ENCODE assay signal across 25 mouse cellular contexts in the genomic region with DNA sequence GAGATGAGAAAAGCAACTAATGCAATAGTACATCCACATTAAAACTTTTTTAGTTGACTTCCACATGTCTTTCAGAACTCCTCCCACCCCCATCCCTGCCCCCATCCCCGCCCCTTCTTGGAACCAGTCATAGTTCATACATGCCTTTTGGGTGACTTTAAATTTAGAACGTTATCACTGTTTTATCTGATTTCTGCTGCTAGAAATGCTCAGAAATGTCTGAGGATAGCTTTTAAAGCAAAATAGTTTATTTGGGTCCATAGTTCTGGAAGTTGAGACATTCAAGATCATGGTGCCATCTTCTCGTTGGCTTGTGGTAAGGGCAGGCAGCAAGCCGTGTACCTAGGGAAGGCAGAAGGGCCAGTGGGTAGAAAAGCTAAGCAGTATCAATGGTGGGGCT.
"Had no signal": no experiment of that assay in that cellular context is flagged by ENCODE, and none has a peak within 500 bp of the region (broad histone marks: within the 10 kb centered on the region; RNA-seq: fewer than 3 reads in every experiment).

No protein-coding gene starts in this region.

- H3K4me1 ChIP-seq: embryonic facial prominence, embryonic 12.5 days; embryonic facial prominence, embryonic 13.5 days; embryonic facial prominence, embryonic 15.5 days; forebrain, embryonic 10.5 days; forebrain, embryonic 12.5 days; forebrain, embryonic 13.5 days; forebrain, embryonic 15.5 days; heart, embryonic 10.5 days had no signal

- H3K9me3 ChIP-seq: embryonic facial prominence, embryonic 12.5 days; embryonic facial prominence, embryonic 13.5 days; embryonic facial prominence, embryonic 15.5 days; forebrain, embryonic 10.5 days; forebrain, embryonic 12.5 days; forebrain, embryonic 13.5 days; forebrain, embryonic 15.5 days; heart, embryonic 10.5 days had no signal

- H3K4me3 ChIP-seq: embryonic facial prominence, embryonic 12.5 days; embryonic facial prominence, embryonic 13.5 days; embryonic facial prominence, embryonic 15.5 days; erythroblast, embryonic 14.5 days; forebrain, embryonic 10.5 days; forebrain, embryonic 12.5 days; forebrain, embryonic 13.5 days; forebrain, embryonic 15.5 days; gastrocnemius, adult 2 months; heart, adult 2 months; heart, embryonic 10.5 days had no signal

- DNase-seq: cerebellum, adult 9-10 months; cerebellum, adult 9-11 months; cerebellum, postnatal 10 days; cerebellum, postnatal 14 days; cerebellum, postnatal 25 days; cerebellum, postnatal 36 days; embryo, embryonic 11 days; forebrain, postnatal 0 days; gastrocnemius, adult 2 months; gastrocnemius, postnatal 10 days; gastrocnemius, postnatal 14 days; gastrocnemius, postnatal 25 days; gastrocnemius, postnatal 36 days; heart, adult 11 months; heart, adult 18-20 months; heart, adult 2 months had no signal

- H3K36me3 ChIP-seq: embryonic facial prominence, embryonic 12.5 days; embryonic facial prominence, embryonic 13.5 days; embryonic facial prominence, embryonic 15.5 days; forebrain, embryonic 10.5 days; forebrain, embryonic 12.5 days; forebrain, embryonic 15.5 days; heart, embryonic 10.5 days had no signal

- H3K27me3 ChIP-seq: embryonic facial prominence, embryonic 12.5 days; embryonic facial prominence, embryonic 13.5 days; embryonic facial prominence, embryonic 15.5 days; forebrain, embryonic 12.5 days; forebrain, embryonic 13.5 days; forebrain, embryonic 15.5 days had no signal

- H3K27ac ChIP-seq: embryonic facial prominence, embryonic 12.5 days; embryonic facial prominence, embryonic 13.5 days; embryonic facial prominence, embryonic 15.5 days; forebrain, embryonic 10.5 days; forebrain, embryonic 12.5 days; forebrain, embryonic 13.5 days; forebrain, embryonic 15.5 days; gastrocnemius, adult 2 months; heart, adult 2 months; heart, embryonic 10.5 days had no signal

- H3K9ac ChIP-seq: embryonic facial prominence, embryonic 12.5 days; embryonic facial prominence, embryonic 13.5 days; embryonic facial prominence, embryonic 15.5 days; forebrain, embryonic 12.5 days; forebrain, embryonic 13.5 days; forebrain, embryonic 15.5 days; forebrain, postnatal 0 days had no signal
